Mouse (Mus musculus): ENCODE results near the gene Acmsd.

- TF ChIP-seq CTCF (IDR thresholded peaks at IDR 0.05; ENCODE audit: extremely low read depth, insufficient read depth, insufficient read length, insufficient replicate concordance): no peak
- no peak for TF ChIP-seq POLR2A (IDR thresholded peaks at IDR 0.05; ENCODE audit: low read depth, low read length)
Measured at GRCm38 (mm10) chr1:127788943-127789342, 59.7 kb downstream of the Acmsd start.
